ENCODE assay signal across 19 mouse cellular contexts in the genomic region with DNA sequence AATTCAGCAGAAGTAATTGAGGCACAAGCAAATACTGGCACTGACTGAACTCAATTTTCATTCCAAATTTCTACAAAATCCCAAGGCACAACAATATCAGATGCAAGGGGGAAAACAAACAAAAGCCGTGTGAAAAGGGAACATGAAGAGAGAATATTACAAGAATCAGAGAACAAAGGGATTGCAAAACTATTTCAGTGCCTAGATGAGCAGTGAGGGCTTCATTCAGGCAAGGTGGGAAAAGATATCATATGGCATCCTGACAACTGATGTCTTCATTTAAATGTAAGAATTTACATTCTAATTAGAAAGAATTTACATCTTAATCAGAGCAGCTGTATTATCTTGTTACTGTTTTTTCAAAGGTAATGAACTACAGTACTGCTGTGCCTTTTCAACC.
DNase-seq lines count a peak whose midpoint lies in the region; ATAC-seq and TF ChIP-seq lines count a peak whose summit lies in the region.
"Had no signal": no experiment of that assay in that cellular context is flagged by ENCODE, and none has a peak within 500 bp of the region (broad histone marks: within the 10 kb centered on the region; RNA-seq: fewer than 3 reads in every experiment).

No protein-coding gene starts in this region.

- WGBS in hindbrain, embryonic 13.5 days: 52% methylated on average over 1 of the region's 1 CpGs
- 58% methylated on average over 1 of the region's 1 CpGs for WGBS in hindbrain, embryonic 12.5 days
- 49% methylated on average over 1 of the region's 1 CpGs for WGBS in midbrain, embryonic 14.5 days
- WGBS in midbrain, embryonic 10.5 days: 73% methylated on average over 1 of the region's 1 CpGs
- 10% methylated on average over 1 of the region's 1 CpGs for WGBS in forebrain, postnatal 0 days
- 49% methylated on average over 1 of the region's 1 CpGs for WGBS in cerebellum, adult 2 months

- H3K9me3 ChIP-seq in hindbrain, embryonic 13.5 days: no peaks in the 10 kb centered on the region
- no peaks in the 10 kb centered on the region for H3K9me3 ChIP-seq in hindbrain, embryonic 12.5 days (replicated peaks)
- H3K9me3 ChIP-seq in midbrain, embryonic 14.5 days (ENCODE audit: control insufficient read depth, low read length): no peaks in the 10 kb centered on the region
- no peaks in the 10 kb centered on the region for H3K9me3 ChIP-seq in midbrain, embryonic 10.5 days (replicated peaks)
- H3K9me3 ChIP-seq in forebrain, postnatal 0 days (ENCODE audit: low read length): no peaks in the 10 kb centered on the region
- H3K9me3 ChIP-seq: embryonic facial prominence, embryonic 15.5 days; heart, embryonic 13.5 days had no signal

- H3K4me2 ChIP-seq in hindbrain, embryonic 13.5 days: no peak overlapping the region
- H3K4me2 ChIP-seq in hindbrain, embryonic 12.5 days (replicated peaks): no peak overlapping the region
- no peak overlapping the region for H3K4me2 ChIP-seq in midbrain, embryonic 14.5 days (ENCODE audit: low read length)
- H3K4me2 ChIP-seq in forebrain, postnatal 0 days (ENCODE audit: low read depth): no peak overlapping the region
- H3K4me2 ChIP-seq: embryonic facial prominence, embryonic 15.5 days; heart, embryonic 13.5 days had no signal

- H3K9ac ChIP-seq in hindbrain, embryonic 13.5 days: no peak overlapping the region
- no peak overlapping the region for H3K9ac ChIP-seq in hindbrain, embryonic 12.5 days
- no peak overlapping the region for H3K9ac ChIP-seq in midbrain, embryonic 14.5 days (replicated peaks; ENCODE audit: low read length)
- H3K9ac ChIP-seq in forebrain, postnatal 0 days: no peak overlapping the region
- H3K9ac ChIP-seq: embryonic facial prominence, embryonic 15.5 days; heart, embryonic 13.5 days had no signal

- H3K27ac ChIP-seq in hindbrain, embryonic 13.5 days: no peak overlapping the region
- H3K27ac ChIP-seq in hindbrain, embryonic 12.5 days: no peak overlapping the region
- H3K27ac ChIP-seq in midbrain, embryonic 14.5 days (replicated peaks; ENCODE audit: low read depth, low read length): no peak overlapping the region
- H3K27ac ChIP-seq in midbrain, embryonic 10.5 days (replicated peaks): no peak overlapping the region
- H3K27ac ChIP-seq in forebrain, postnatal 0 days (ENCODE audit: low read depth, low read length): no peak overlapping the region
- no peak overlapping the region for H3K27ac ChIP-seq in cerebellum, adult 2 months (ENCODE audit: insufficient read depth, low read length)
- H3K27ac ChIP-seq: embryonic facial prominence, embryonic 15.5 days; heart, embryonic 13.5 days had no signal

- H3K4me3 ChIP-seq in hindbrain, embryonic 13.5 days: no peak overlapping the region
- H3K4me3 ChIP-seq in hindbrain, embryonic 12.5 days: no peak overlapping the region
- H3K4me3 ChIP-seq in midbrain, embryonic 14.5 days (replicated peaks; ENCODE audit: low read depth, low read length): no peak overlapping the region
- H3K4me3 ChIP-seq in midbrain, embryonic 10.5 days: no peak overlapping the region
- H3K4me3 ChIP-seq in forebrain, postnatal 0 days (ENCODE audit: low read depth, low read length): no peak overlapping the region
- no peak overlapping the region for H3K4me3 ChIP-seq in cerebellum, adult 2 months (replicated peaks; ENCODE audit: insufficient read depth, low read depth, low read length)
- H3K4me3 ChIP-seq: embryonic facial prominence, embryonic 15.5 days; erythroblast, embryonic 14.5 days; heart, embryonic 13.5 days had no signal

- TF ChIP-seq POLR2A in cerebellum, adult 2 months (IDR thresholded peaks at IDR 0.05; ENCODE audit: borderline replicate concordance, insufficient read depth, low read length): no peak

- no peaks in the 10 kb centered on the region for H3K27me3 ChIP-seq in hindbrain, embryonic 13.5 days
- no peaks in the 10 kb centered on the region for H3K27me3 ChIP-seq in hindbrain, embryonic 12.5 days
- no peaks in the 10 kb centered on the region for H3K27me3 ChIP-seq in midbrain, embryonic 14.5 days (ENCODE audit: control insufficient read depth, insufficient read depth, low read length)
- H3K27me3 ChIP-seq in midbrain, embryonic 10.5 days (ENCODE audit: low read depth, poor library complexity, severe bottlenecking): no peaks in the 10 kb centered on the region
- no peaks in the 10 kb centered on the region for H3K27me3 ChIP-seq in forebrain, postnatal 0 days (ENCODE audit: insufficient read depth, low read length)
- H3K27me3 ChIP-seq in cerebellum, adult 2 months (ENCODE audit: control insufficient read depth, insufficient read depth, low read length): no peaks in the 10 kb centered on the region
- H3K27me3 ChIP-seq: embryonic facial prominence, embryonic 15.5 days; heart, embryonic 13.5 days had no signal

- H3K4me1 ChIP-seq in hindbrain, embryonic 13.5 days (replicated peaks): no peaks in the 10 kb centered on the region
- H3K4me1 ChIP-seq in hindbrain, embryonic 12.5 days: no peaks in the 10 kb centered on the region
- H3K4me1 ChIP-seq in midbrain, embryonic 14.5 days (ENCODE audit: control insufficient read depth, insufficient read depth, low read length): no peaks in the 10 kb centered on the region
- no peaks in the 10 kb centered on the region for H3K4me1 ChIP-seq in midbrain, embryonic 10.5 days
- no peaks in the 10 kb centered on the region for H3K4me1 ChIP-seq in forebrain, postnatal 0 days (ENCODE audit: insufficient read depth)
- H3K4me1 ChIP-seq in cerebellum, adult 2 months (ENCODE audit: control insufficient read depth, insufficient read depth, low read length): no peaks in the 10 kb centered on the region
- H3K4me1 ChIP-seq: embryonic facial prominence, embryonic 15.5 days; heart, embryonic 13.5 days had no signal

- H3K36me3 ChIP-seq in hindbrain, embryonic 13.5 days: no peaks in the 10 kb centered on the region
- no peaks in the 10 kb centered on the region for H3K36me3 ChIP-seq in hindbrain, embryonic 12.5 days
- no peaks in the 10 kb centered on the region for H3K36me3 ChIP-seq in midbrain, embryonic 14.5 days (ENCODE audit: control insufficient read depth, insufficient read depth, low read length)
- no peaks in the 10 kb centered on the region for H3K36me3 ChIP-seq in midbrain, embryonic 10.5 days
- no peaks in the 10 kb centered on the region for H3K36me3 ChIP-seq in forebrain, postnatal 0 days (ENCODE audit: insufficient read depth)
- H3K36me3 ChIP-seq: embryonic facial prominence, embryonic 15.5 days; heart, embryonic 13.5 days had no signal

- DNase-seq in midbrain, embryonic 14.5 days: peak; percentile 31
- no peak for DNase-seq in midbrain, embryonic 10.5 days (ENCODE audit: low spot score)
- DNase-seq in forebrain, postnatal 0 days: no peak
- DNase-seq in cerebellum, adult 2 months: no peak
- DNase-seq: adrenal gland, adult 2 months; adrenal gland, postnatal 25 days; cerebellum, adult 8-10 months; cerebellum, postnatal 14 days; embryo, embryonic 11 days; gastrocnemius, postnatal 36 days; heart, adult 11 months; heart, postnatal 36 days; kidney, adult 11 months had no signal

- peak; percentile 21; the same call in 1 of the 2 replicates for ATAC-seq in hindbrain, embryonic 13.5 days (ENCODE audit: low FRiP score)
- no peak for ATAC-seq in hindbrain, embryonic 12.5 days (ENCODE audit: low FRiP score)
- no peak for ATAC-seq in midbrain, embryonic 14.5 days (ENCODE audit: low FRiP score, low TSS enrichment)
- ATAC-seq in forebrain, postnatal 0 days: 0 out of 2 replicates have a peak, but pooled peaks have one; percentile 20
- ATAC-seq: hindbrain, embryonic 16.5 days had no signal

- no peak for TF ChIP-seq CTCF in forebrain, postnatal 0 days (IDR thresholded peaks at IDR 0.05; ENCODE audit: low read depth)
- TF ChIP-seq CTCF in cerebellum, adult 2 months (IDR thresholded peaks at IDR 0.05; ENCODE audit: borderline replicate concordance, insufficient read depth, low read depth, low read length): no peak

Comparison
In these comparisons a context has a peak if more than half of its experiments do, and no peak if none do; other contexts are left out.
1. ATAC-seq: peak in hindbrain, embryonic 13.5 days (single experiment) and forebrain, postnatal 0 days (single experiment); none in hindbrain, embryonic 12.5 days (single experiment) and midbrain, embryonic 14.5 days (single experiment).